Mouse (Mus musculus) thymus, postnatal 25 days (tissue): ENCODE data around the gene Gm5788.
"Not testable (repeated sequence)": the region's sequence is repeated elsewhere in the genome, so short reads cannot be mapped to it uniquely, and the experiment has no call there.

Experiments used
- DNase-seq: peaks from one replicate; pipeline ENCODE4 v3.0.0; 2022

Gm5788 gene

DNA sequence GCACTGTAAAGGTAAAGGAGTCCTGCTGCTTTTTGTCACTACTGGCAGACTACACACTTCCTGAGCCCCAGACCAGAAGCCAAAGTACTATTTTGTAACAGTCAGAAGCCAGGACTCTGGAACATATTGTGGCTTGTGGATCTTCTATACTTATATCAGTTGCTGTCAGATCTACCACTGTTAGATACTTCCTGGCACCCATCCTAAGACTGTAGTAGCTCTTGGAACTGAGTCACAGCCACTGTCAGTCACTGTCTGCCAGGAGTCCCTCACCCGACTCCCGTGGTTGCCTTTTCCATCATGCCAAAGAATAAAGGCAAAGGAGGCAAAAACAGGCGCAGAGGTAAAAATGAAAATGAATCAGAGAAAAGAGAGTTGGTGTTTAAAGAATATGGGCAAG, at the start of gene Gm5788:
Gene Gm5788, plus strand, starts transcription at position 301 of the 400 bp plus-strand sequence.
- not testable (repeated sequence) for DNase-seq

DNA sequence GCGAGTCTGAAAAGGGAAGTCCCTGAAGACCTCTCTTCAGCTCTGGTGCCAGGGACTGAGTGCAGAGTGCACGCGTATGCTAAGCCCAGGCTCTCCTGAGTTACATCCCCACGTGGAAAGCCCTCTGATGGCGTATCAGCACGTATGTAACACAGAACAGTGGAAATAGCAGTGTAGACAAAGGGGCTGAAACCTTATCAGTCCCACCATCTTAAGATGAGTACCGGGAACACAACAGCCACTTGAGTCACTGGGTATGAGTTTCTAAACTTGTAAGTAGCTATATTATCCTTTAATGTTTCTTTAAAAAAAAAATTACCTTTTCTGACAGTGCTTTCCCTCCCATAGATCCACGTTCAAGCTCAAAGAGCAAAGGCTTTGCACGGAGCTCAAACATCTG, 45.1 kb upstream of the Gm5788 start:
- DNase-seq: no peak

DNA sequence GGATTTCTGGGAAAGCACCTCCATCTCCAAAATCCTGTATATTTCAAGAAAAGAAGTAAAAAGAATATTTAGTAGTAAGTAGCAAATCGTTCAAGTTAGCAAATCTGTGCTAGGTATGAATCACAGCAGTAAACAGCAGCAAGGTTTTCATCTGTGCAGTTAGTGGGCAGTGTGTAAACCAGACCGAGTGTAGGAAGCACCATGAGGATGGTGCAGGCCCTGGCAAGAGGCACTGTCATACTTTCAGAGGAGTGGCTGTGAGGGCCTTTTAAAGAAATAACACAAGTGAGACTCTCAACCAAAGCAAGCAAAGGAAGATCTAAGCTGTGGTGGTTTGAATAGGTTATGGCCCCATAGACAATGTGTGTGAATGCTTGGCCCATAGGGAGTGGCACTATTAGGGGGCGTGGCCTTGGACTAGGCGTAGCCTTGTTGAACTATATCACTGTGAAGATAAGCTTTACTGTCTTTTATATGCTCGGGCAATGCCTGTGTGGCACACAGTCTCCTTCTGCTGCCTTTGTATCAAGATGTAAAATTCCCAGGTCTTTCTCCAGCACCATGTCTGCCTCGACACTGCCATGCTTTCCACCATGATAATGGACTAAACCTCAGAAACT, 29.7 kb upstream of the Gm5788 start:
- DNase-seq: no peak

DNA sequence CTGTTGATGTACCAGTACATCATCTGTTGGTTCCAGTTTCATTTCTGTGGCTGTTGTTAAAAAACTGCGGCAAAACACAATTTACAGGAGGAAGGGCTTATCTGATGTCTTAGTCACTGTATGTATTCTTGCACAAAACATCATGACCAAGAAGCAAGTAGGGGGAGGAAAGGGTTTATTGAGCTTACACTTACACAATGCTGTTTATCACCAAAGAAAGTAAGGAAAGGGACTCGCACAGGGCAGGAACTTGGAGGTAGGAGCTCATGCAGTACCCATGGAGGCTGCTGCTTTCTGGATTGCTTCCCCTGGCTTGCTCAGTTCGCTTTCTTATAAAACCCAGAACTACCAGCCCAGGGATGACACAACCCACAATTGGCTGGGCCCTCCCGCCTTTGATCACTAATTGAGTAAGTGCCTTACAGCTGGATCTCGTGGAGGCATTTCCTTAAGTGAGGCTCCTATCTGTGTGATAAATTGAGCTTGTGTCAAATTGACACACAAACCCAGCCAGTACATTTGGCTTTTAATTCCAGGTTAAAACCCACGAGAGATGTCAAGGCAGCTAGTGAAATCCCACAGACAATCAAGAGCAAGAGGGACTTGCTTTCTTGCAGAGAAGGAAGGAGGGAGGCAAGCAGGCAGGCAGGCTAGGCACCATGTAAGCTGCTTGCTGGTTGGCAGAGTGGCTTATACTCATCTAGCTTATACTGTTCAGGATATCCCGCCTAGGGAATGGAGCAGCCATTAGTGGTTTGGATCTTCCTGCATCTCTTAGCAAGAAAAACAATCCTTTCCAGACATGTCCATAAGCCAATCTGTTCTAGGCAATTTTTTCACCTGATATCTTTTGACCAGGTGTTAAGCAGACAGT, 24.0 kb upstream of the Gm5788 start:
- no peak for DNase-seq

DNA sequence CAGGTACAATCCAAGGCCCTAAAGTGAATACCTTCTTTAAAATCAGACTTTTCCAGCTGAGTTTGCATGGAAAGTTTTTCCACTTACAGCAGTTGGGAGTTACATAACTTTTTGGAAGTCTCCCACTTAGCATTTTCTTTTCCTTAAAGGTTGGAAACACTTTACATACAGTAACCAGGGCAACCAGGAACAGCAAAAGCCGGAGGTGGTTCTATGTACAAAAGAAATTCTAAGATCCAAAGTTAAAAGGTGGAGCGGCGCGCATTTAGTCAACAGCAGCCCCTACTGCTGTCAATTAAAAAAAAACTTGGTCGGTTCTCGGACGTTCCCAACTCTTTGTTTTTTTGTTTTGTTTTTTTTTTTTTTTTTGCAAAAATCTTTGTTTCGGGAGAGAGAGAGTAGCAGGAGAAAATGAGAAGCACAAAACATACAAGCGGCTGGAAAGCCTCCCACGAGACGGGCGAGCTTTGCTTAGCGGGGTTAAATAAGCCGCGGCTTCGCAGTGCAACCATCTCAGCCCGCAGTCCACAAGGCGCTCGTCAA, 23.0 kb upstream of the Gm5788 start:
- no peak for DNase-seq

DNA sequence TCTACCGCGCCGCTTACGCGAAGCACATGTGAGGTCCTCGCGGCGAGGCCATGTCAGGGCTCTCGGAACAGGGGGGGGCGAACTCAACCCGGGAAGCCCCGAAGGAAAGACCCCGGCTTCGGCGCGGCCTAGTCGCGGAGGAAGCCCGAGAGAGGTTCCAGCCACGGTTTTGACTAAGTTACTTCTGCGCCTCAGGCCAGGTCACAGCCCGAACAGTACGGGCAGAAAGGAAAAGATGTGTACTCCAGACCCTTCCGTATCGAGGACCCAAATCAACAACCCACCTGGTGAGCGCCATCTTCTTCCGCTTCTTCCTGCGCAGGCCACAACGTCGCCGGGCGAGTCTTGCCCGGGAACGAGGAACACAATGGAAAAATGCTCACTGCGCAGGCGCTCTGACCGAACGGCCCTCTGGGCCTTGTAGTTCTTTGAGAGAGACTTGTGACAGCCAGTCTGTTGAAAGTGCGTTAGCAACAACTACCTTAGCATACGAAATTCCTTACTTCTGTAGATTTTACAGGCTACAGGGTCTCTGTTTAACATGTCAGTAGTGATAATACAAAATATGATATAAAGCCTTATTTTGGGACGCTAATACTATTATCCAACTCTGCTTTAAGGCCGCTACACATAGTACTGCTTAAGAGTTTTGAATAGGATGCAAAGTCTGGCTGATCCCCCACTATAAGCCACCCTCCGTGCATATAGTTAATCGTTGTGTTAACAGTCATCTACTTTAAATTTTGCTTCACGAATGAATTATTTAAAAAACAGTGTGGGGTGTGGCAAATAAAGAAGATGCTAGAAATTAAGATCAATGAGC, 22.3 kb upstream of the Gm5788 start, which contains the start of gene Snw1:
Gene Snw1, minus strand, starts transcription at position 311 of the 823 bp plus-strand sequence.
- peak; percentile 94 for DNase-seq

DNA sequence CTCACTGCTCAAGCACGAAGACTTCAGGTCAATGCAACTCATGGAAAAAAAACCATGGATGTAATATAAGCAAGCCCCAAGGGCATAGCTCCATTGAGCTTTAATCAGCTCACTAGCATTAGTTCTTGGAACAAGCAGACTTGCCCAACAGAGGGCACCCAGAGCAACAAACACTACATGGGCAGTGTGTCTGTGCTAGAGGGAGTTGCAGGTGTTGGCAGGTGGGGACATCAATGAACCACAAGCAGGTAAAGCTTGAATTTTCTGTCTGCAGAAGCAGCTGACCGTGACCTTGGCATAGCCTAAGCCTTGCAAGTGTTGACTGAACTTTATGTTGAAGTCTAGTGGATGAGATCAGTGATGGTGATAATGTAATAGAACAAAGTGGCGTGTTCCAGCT, 19.8 kb upstream of the Gm5788 start:
- DNase-seq: no peak

DNA sequence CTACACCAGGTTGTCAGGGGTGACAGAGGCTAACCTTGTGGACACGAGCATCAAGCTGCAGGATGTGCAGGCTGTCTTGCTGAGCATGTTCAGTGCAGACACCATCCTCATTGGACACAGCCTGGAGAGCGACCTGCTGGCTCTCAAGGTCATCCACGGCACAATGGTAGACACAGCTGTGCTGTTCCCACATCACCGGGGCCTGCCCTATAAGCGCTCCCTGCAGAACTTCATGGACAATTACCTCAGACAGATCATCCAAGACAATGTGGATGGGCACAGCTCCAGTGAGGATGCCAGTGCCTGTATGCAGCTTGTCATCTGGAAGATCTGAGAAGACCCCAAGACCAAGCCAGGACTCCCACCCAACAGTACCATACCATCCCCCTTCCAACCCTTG, 12.0 kb upstream of the Gm5788 start:
- DNase-seq: not testable (repeated sequence)

DNA sequence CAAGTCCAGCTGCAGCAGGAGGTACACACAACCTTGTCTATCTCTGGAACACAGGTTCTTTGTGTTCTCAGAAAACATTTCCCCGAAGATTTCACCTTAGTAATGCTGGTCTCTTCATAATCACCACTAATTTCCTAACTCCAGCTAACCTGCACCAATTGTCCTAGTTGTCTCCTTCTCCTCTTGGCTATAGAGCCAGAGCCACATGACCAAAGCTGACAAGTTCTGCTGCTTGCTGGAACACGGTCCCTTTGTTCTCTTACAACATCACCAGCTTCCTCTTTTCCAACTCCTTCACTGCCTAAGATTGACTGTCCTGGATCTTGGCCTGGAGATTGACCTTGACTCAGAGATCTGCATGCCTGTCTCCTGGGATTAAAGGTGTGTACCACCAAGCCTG, 5.8 kb upstream of the Gm5788 start:
- DNase-seq: not testable (repeated sequence)

DNA sequence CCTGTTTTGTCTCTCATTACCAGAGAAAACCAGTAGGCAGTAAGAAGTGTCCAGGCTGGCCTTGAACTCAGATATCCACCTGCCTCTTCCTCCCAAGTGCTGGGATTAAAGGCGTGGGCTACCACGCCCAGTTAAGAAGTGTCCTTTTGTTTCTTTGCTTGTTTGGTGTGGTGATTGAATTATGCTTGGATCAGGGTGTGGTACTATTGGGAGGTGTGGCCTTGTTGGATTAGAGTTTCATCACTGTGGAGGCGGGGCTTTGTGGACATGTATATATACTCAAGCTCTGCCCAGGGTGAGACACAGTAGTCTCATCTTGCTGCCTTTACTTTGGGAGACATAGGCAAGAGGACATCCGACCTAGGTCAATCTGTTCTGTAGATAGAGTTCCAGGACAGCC, 19.5 kb downstream of the Gm5788 start, which contains the start of gene Gm8300:
Gene Gm8300, plus strand, starts transcription at position 301 of the 400 bp plus-strand sequence.
- DNase-seq: not testable (repeated sequence)

DNA sequence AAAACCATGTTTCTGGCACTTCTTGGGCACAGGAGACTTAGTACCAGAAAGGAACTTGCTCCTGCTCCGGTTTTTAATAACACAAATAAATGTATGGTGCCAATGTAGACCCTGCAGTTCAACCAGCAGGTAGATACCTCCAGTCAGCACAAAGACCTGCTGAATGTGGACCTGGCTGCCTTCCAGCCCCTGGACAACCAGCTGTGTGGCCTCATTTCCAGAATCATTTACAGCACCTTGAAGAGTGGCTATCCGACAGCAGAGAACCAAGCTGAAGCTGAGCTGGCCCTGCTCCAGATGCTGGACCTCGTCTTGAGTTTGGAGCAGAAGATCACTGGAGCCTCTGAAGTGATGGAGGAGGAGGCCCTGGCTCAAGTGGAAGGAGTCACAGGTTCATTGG, 25.1 kb downstream of the Gm5788 start:
- DNase-seq: not testable (repeated sequence)

DNA sequence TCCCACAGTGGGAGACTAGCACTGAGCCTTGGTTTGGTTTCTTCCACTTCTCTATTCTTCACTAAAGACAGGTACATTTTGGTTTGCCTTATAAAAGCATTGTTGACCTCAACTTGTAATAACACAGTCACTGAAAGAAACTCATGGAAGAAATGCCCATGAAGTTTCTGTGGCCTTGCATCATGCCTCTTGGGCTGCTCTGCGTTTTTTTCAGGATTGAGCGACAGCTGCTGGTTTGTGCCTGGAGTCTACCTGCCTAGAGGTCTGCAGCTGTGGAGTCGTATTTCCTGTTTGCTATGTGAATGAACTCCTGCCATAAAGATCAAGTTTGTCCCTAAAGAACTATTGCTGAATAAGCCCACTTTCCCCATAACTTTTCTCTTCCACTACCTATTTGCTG, 49.4 kb downstream of the Gm5788 start:
- DNase-seq: no peak
